Mouse (Mus musculus) lung, adult 2 months (tissue): ENCODE results near the gene Coro2b. TPM values are rescaled to one million over a fixed set of nuclear protein-coding genes. Genes with fewer than 3 reads are reported as not detected.

ENCODE experiments used
- DNase-seq: peaks from one replicate; pipeline ENCODE4 v3.0.0; 2022
- H3K4me1 ChIP-seq: fragments of 200-500 bp; 2 replicates; pipeline ENCODE4 v1.6.1; 2011; ENCODE audit warnings: low read length; ENCODE audit not compliant: control insufficient read depth, insufficient read depth
- H3K4me3 ChIP-seq: fragments of 200-500 bp; replicated peaks from 2 replicates; pipeline ENCODE3; 2011; ENCODE audit warnings: low read depth, mild to moderate bottlenecking, control low read depth, low read length; ENCODE audit errors: extremely low read depth
- CTCF ChIP-seq: fragments of 200-500 bp; IDR thresholded peaks from 2 replicates; pipeline ENCODE4 v1.5.1; 2011; ENCODE audit warnings: mild to moderate bottlenecking, low read length, control low read depth; ENCODE audit not compliant: insufficient read depth
- POLR2A ChIP-seq: fragments of 200-500 bp; IDR thresholded peaks from 2 replicates; pipeline ENCODE4 v1.6.1; 2011; ENCODE audit warnings: low read depth, mild to moderate bottlenecking, control low read depth, low read length, borderline replicate concordance; ENCODE audit errors: extremely low read depth
- WGBS: fragments of 180-500 bp; shearing (Covaris S2); methylation state at CpG from one replicate; pipeline ENCODE4 v1.1.7; 2018; 5-methylcytosine and 5-hydroxymethylcytosine counted together
- polyA plus RNA-seq: library from polyadenylated mRNA; depleted of rRNA; stranded (reverse); fragments of >200 nt; gene quantifications from 2 replicates; pipeline ENCODE4 v1.2.3, GENCODE M21; 2012

The Coro2b gene
- polyA plus RNA-seq, 1 experiment: 48.8 TPM

DNA sequence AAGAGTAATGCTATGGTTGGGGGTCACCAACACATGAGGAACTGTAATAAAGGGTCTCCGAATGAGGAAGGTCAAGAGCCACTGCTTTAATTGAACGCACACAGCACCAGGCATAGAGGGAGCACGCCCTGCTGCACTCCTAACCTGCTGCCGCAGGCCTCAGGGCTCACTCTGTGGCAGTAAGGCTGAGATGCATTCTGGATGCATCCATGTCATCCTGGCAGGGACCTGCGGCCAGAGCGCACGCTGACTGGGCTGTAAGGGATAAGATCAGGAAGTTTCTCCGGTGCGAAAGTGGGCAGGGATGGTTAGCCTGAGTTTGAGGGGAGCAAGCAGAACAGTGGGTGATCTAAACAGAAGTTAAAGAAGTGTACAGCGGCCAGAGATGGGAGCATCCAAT lies 17.5 kb downstream of the Coro2b start:
- no peak for DNase-seq
- Histone ChIP-seq H3K4me1 (peaks cover 26% of the 10 kb centered on the region), H3K4me3 (no peak overlapping the region)
- 92% methylated on average over 10 of the region's 10 CpGs for WGBS
- TF ChIP-seq CTCF (no peak), POLR2A (no peak)

DNA sequence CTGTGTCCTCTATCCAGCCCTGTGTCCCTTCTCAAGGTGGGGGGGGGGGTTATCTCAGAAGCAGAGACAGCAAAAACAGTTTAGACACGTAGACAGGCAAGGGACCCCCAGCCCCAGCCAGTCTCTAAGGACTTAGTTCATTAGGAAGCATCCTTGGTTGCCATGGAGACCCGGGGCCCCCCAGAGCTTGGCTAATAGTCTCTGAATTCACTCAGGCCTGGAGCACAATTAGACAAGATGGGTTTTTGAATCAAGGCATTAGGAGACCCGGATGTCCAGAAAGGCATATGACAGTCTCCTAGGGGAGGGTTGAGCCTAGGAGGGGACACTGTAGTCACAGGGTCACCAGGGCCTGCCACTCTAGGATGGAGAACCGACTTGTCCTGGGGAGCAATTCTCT lies 18.3 kb downstream of the Coro2b start:
- H3K4me3 ChIP-seq: no peak overlapping the region
- DNase-seq: no peak
- H3K4me1 ChIP-seq: peaks cover 20% of the 10 kb centered on the region
- WGBS: 78% methylated on average over 4 of the region's 4 CpGs
- TF ChIP-seq POLR2A (no peak), CTCF (no peak)

DNA sequence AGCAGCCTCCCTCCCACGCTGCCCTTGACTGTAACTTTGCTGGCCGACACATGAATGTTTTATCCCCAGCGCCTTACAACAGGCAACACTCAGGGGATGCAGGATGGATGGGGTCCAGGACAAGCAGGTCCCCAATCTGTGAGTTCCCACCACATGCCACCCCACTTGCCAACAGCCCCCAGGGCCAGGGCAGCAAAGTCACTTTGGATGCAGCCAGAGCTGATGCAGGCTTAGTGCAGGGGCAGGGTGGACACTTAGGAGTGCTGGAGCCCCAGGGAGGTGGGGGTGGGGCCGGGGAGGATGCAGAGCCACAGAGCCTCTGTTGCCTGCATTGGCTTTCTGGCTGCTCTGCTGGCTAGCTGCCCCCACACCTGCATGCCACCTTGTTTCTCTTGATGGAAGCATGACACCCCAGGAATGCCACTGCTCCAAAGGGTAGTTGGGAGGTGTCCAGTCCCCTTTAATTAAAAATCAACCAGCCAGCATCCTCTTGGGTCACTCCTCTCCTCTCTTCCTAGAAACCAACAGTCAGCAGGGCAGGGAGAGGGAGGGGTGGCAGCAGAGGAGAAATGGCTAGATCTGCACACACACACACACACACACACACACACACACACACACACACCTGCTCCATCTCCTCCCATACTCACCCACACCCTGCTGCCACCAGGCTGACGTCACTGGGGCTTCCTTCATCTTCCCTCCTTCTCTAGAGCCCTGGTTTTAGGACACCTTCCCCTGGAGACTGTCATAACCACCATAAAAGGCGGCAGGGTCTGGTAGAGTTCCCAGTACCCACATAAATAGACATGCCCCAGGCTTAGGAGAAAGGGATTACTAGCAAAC lies 19.5 kb downstream of the Coro2b start:
- DNase-seq: no peak
- no peak for TF ChIP-seq CTCF
- Histone ChIP-seq H3K4me1 (peaks cover 19% of the 10 kb centered on the region), H3K4me3 (no peak overlapping the region)
- WGBS: 86% methylated on average over 6 of the region's 6 CpGs

DNA sequence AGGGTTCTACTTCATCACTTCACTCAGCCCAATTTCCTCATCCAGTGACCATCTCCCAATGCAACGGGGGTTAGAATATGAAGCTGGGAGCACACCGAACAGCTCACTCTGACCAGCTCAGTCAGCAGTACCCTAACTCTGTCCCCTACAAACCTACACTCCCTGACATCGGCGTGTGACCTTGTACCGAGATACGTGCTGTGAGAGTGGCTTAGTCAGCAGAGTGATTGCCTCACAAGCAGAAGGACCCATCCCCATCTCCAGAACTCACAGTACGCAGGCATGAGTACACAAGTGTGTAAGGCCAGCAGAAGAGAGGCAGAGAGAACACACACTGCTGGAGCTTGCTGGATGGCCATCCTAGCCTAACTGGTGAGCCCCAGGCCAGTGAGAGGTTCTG lies 21.7 kb downstream of the Coro2b start:
- no peak for DNase-seq
- TF ChIP-seq CTCF (no peak), POLR2A (no peak)
- Histone ChIP-seq H3K4me1 (peaks cover 9% of the 10 kb centered on the region), H3K4me3 (no peak overlapping the region)
- WGBS: 88% methylated on average over 7 of the region's 7 CpGs

DNA sequence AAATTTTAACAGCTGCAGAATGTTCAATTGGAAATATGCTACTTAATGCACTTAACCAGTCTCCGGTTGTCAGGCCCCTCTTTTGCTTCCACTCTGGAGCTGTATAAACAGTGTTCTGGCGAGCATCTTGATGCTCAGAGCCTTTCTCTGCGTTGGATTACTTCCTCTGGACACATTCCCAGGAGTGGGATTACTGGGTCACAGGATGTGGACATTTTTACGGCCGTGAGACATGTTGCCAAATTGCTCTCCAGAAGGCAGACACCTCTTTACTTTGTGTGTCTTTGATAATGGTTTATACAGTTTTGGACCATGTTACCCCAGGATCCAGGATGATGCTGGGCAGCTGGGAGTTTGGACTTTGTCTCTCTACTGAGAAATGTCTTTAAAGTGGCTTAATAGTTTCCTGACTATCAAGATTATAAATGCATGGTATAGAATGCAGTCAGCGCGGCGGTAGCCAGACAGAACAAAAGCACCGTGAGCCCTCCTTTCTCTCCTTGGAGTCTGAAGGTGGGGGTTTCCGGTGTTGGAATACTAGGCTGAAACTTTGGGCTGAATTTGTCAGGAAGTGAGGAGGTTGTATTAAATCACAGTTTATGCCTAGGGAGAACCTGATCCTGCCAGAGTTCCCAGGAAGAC lies 23.2 kb downstream of the Coro2b start:
- TF ChIP-seq CTCF: no peak
- no peak for TF ChIP-seq POLR2A
- no peak overlapping the region for H3K4me3 ChIP-seq
- H3K4me1 ChIP-seq: peaks cover 9% of the 10 kb centered on the region
- no peak for DNase-seq
- WGBS: 28% methylated on average over 10 of the region's 10 CpGs

DNA sequence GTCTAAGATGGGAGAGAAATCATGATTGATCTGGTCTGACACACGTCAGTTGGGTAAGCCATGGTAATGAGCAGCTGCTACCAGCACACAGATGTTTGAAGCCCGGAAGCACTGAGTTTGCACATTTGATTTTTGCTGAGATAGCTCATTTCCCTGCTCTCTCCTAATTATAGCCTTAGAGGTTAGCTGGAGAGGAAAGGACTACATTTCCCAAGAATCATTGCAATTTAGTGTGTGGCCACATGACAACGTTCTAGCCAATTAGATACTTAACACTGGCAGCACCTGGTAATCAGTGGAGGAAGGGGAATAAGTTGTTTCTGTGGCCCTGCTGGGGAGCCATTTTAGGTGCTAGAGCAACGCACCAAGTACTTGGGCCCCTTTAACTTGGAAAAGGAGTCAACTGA lies 26.3 kb downstream of the Coro2b start:
- WGBS: 49% methylated on average over 4 of the region's 4 CpGs
- no peak for DNase-seq
- TF ChIP-seq CTCF: no peak
- no peak for TF ChIP-seq POLR2A
- H3K4me1 ChIP-seq: peaks cover 9% of the 10 kb centered on the region
- no peak overlapping the region for H3K4me3 ChIP-seq

DNA sequence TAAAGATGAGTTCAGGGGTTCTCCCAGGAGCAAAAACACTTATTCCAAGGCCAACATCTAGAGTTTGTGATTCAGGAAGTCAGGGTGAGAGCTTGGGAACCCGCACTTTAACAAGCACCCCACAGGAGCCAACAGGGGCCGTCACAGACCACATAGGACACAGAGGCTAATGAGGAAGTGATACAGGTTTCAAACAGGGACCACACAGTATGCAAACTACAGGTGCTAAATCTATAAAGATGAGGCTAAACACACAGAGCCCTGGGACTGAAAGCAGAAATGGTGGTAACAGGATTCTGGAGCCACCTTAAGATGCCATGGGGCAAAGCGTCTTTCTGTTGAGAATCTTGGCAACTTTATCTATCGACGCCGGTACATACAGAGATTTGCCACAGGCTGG lies 27.2 kb downstream of the Coro2b start:
- DNase-seq: no peak
- H3K4me1 ChIP-seq: peaks cover 9% of the 10 kb centered on the region
- H3K4me3 ChIP-seq: no peak overlapping the region
- TF ChIP-seq POLR2A (no peak), CTCF (no peak)
- 83% methylated on average over 6 of the region's 6 CpGs for WGBS

DNA sequence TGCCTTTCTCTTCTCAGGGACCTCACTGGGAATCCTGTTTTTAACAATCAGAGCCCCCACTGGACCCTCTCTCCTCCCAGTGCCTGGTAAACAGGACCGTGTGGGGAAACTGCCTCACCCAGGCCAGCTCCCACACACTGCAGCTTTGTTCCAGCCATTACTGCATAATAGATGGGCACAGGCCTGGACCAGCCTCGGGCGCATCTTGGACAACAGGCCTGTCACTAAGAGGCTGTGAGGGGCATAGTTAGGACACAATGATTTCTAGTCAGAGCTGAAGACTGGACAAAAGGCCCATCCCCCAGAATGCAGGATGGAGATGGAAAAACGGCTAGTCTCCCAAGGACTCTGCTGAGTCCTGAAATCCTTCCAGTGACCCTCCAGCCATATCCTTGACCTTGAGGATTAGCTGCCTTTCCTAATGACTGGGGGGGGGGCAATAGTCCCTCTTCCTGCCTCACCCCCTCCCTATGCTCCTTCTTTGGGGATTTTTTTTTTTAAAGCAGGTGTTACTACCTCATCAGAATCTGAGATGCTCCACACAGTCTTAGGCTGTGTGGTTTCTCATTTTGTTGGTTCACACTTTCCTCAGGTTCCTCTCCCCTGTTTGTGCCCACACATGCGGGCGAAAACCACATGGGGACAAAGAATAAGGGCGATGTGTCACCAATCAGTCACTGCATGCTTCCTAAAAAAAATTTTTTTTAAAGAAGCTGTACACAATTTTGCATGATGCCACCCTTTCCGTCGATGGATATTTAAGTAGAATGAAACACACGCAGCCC lies 27.9 kb downstream of the Coro2b start:
- TF ChIP-seq POLR2A (no peak), CTCF (no peak)
- 81% methylated on average over 10 of the region's 10 CpGs for WGBS
- H3K4me3 ChIP-seq: no peak overlapping the region
- DNase-seq: no peak
- H3K4me1 ChIP-seq: peaks cover 14% of the 10 kb centered on the region

DNA sequence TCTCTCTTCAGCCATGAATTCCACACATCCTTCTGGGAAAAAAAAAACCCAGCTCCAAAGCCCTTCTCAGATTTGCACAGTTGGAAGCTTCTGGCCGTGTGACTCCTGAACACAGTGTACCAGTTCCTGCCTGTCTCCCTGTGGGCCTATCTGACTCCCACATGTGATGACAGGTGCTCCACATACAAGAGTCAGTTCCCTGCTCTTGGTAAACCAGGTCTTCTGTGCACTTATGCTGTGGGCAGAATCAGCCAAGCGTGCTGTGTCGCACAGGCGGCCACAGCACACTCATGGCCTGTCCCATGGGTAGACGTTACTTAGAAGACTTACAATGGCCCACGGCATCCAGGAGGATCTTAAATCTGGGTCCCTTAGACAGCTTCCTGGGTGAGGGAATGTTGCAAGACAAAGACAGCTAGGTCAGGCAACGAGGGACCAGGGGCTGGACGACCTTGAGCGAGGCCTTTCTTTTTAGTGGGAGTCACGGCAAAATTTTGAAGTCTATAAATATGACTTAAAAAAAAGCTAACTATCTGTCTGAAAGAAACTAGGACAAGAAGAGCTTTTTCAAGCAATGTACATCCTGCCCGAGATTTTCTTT lies 30.3 kb downstream of the Coro2b start:
- peaks cover 15% of the 10 kb centered on the region for H3K4me1 ChIP-seq
- DNase-seq: no peak
- H3K4me3 ChIP-seq: no peak overlapping the region
- 80% methylated on average over 11 of the region's 11 CpGs for WGBS
- TF ChIP-seq CTCF: no peak
- no peak for TF ChIP-seq POLR2A

DNA sequence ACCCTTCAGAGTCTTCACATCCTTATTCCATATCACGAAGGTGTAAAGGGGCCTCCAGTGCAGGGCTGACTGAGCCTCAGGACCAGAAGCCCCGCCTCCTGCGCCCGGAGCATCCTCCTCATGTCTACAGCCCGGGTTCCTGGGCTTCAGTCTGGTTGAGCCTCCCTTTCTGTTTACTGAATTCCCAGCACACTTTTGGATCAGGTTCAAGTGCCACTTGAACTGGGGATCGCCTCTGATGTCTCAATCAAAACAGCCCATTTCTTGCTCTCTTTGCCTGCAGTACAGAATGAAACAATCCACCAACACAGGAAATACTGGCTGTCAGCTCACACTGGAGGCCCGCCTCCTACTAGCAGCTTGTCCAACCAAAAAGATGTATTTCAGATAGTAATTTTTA lies 32.7 kb downstream of the Coro2b start:
- no peak for DNase-seq
- TF ChIP-seq CTCF (no peak), POLR2A (no peak)
- WGBS: 38% methylated on average over 7 of the region's 7 CpGs
- H3K4me3 ChIP-seq: no peak overlapping the region
- peaks cover 12% of the 10 kb centered on the region for H3K4me1 ChIP-seq
